ENCODE assay signal across 8 mouse cellular contexts in genomic region chr5:101664423-101664921, GRCm38 (mm10). TPM values are rescaled to one million over a fixed set of nuclear protein-coding genes. Genes with fewer than 3 reads are reported as not detected.
DNase-seq lines count a peak whose midpoint lies in the region; ATAC-seq and TF ChIP-seq lines count a peak whose summit lies in the region.

No protein-coding gene starts in this region.

- no peak overlapping the region for H3K9ac ChIP-seq in kidney, postnatal 0 days (ENCODE audit: low read depth, low read length)
- peak overlapping the region; percentile 66 for H3K9ac ChIP-seq in hindbrain, embryonic 11.5 days (ENCODE audit: low read depth, low read length)
- peak overlapping the region; percentile 72 for H3K9ac ChIP-seq in midbrain, embryonic 11.5 days (ENCODE audit: low read length)

- ATAC-seq in kidney, postnatal 0 days (replicated peaks; ENCODE audit: low FRiP score, low read depth) = no peak
- 0 out of 2 replicates have a peak, but pooled peaks have one; percentile 5 for ATAC-seq in hindbrain, embryonic 11.5 days (ENCODE audit: low FRiP score)
- peak; percentile 17 for ATAC-seq in midbrain, embryonic 11.5 days (ENCODE audit: low FRiP score)

- H3K27me3 ChIP-seq in kidney, postnatal 0 days (ENCODE audit: insufficient read depth, low read length) = peaks cover 93% of the 10 kb centered on the region
- peaks cover 76% of the 10 kb centered on the region for H3K27me3 ChIP-seq in hindbrain, embryonic 11.5 days (ENCODE audit: control insufficient read depth, insufficient read depth, low read length)
- H3K27me3 ChIP-seq in midbrain, embryonic 11.5 days (ENCODE audit: control insufficient read depth, insufficient read depth, low read length) = peaks cover 91% of the 10 kb centered on the region

- no peak for TF ChIP-seq CTCF in kidney, postnatal 0 days (IDR thresholded peaks at IDR 0.05; ENCODE audit: low read depth)

- no peak for DNase-seq in kidney, postnatal 0 days (ENCODE audit: low spot score)
- no peak for DNase-seq in kidney, adult 8-10 months
- DNase-seq in embryo, embryonic 11 days = peak; percentile 73
- peak; percentile 73 for DNase-seq in hindbrain, embryonic 11.5 days (ENCODE audit: low spot score)
- peak; percentile 95 for DNase-seq in midbrain, embryonic 11.5 days (ENCODE audit: low spot score, missing footprints)
- DNase-seq in left cerebral cortex, adult 8-10 months (ENCODE audit: low spot score in 2 of 2) = no peak
- DNase-seq in T-cell, adult 2 months (ENCODE audit: low spot score) = no peak
- DNase-seq in urinary bladder, postnatal 25 days (ENCODE audit: low spot score) = no peak

- no peaks in the 10 kb centered on the region for H3K36me3 ChIP-seq in kidney, postnatal 0 days (ENCODE audit: insufficient read depth, low read length)
- H3K36me3 ChIP-seq in hindbrain, embryonic 11.5 days (ENCODE audit: control insufficient read depth, insufficient read depth, low read length) = no peaks in the 10 kb centered on the region
- no peaks in the 10 kb centered on the region for H3K36me3 ChIP-seq in midbrain, embryonic 11.5 days (ENCODE audit: control insufficient read depth, insufficient read depth, low read length)

- peaks cover 19% of the 10 kb centered on the region for H3K4me1 ChIP-seq in kidney, postnatal 0 days (replicated peaks; ENCODE audit: insufficient read depth, low read length)
- peaks cover 11% of the 10 kb centered on the region for H3K4me1 ChIP-seq in hindbrain, embryonic 11.5 days (replicated peaks; ENCODE audit: control insufficient read depth, insufficient read depth, low read length)
- H3K4me1 ChIP-seq in midbrain, embryonic 11.5 days (ENCODE audit: control insufficient read depth, insufficient read depth, low read length) = peaks cover 24% of the 10 kb centered on the region

- H3K4me2 ChIP-seq in kidney, postnatal 0 days (ENCODE audit: low read length) = peak overlapping the region; percentile 65
- peak overlapping the region; percentile 49 for H3K4me2 ChIP-seq in hindbrain, embryonic 11.5 days (replicated peaks; ENCODE audit: low read depth, low read length)
- H3K4me2 ChIP-seq in midbrain, embryonic 11.5 days = peak overlapping the region; percentile 56

- no peak overlapping the region for H3K27ac ChIP-seq in kidney, postnatal 0 days
- H3K27ac ChIP-seq in hindbrain, embryonic 11.5 days (ENCODE audit: low read depth, low read length) = peak overlapping the region; percentile 82
- H3K27ac ChIP-seq in midbrain, embryonic 11.5 days (ENCODE audit: low read depth, low read length) = peak overlapping the region; percentile 75

- H3K4me3 ChIP-seq in kidney, postnatal 0 days (replicated peaks; ENCODE audit: low read depth, low read length) = peak overlapping the region; percentile 36
- H3K4me3 ChIP-seq in hindbrain, embryonic 11.5 days (ENCODE audit: low read depth, low read length) = peak overlapping the region; percentile 54
- peak overlapping the region; percentile 53 for H3K4me3 ChIP-seq in midbrain, embryonic 11.5 days (ENCODE audit: low read depth, low read length)

- under 1% methylated on average over 64 of the region's 64 CpGs for WGBS in kidney, postnatal 0 days
- WGBS in hindbrain, embryonic 11.5 days = under 1% methylated on average over 63 of the region's 64 CpGs
- WGBS in midbrain, embryonic 11.5 days = under 1% methylated on average over 64 of the region's 64 CpGs

- H3K9me3 ChIP-seq in kidney, postnatal 0 days (replicated peaks; ENCODE audit: low read length) = no peaks in the 10 kb centered on the region
- H3K9me3 ChIP-seq in hindbrain, embryonic 11.5 days (ENCODE audit: control insufficient read depth, low read length) = no peaks in the 10 kb centered on the region
- no peaks in the 10 kb centered on the region for H3K9me3 ChIP-seq in midbrain, embryonic 11.5 days (ENCODE audit: control insufficient read depth, low read length)

RNA-seq across cellular contexts. Expression of gene Nkx6-1, which starts 0.3 kb away (rescaled TPM):
- polyA plus RNA-seq in kidney, postnatal 0 days (2015; fragmentation: Nextera tagmentation; extraction: Ambion mirVana) = 0.51 and 0.52 TPM in 2 replicates
- 9.8 and 14.7 TPM in 2 replicates for polyA plus RNA-seq in hindbrain, embryonic 11.5 days (2014; fragmentation: Nextera tagmentation; extraction: Ambion mirVana)
- polyA plus RNA-seq in midbrain, embryonic 11.5 days (2014; fragmentation: Nextera tagmentation; extraction: Ambion mirVana) = 9.3 and 10.5 TPM in 2 replicates
- under 1 TPM in 3 of 4 experiments, not detected in 1; 0.11 to 0.33 (median 0.27) TPM for total RNA-seq in left cerebral cortex, adult 8-10 months (2022)

Comparison
In these comparisons a context has a peak if more than half of its experiments do, and no peak if none do; other contexts are left out.
1. DNase-seq: peak in embryo, embryonic 11 days (single experiment), hindbrain, embryonic 11.5 days (single experiment) and midbrain, embryonic 11.5 days (single experiment); none in kidney, postnatal 0 days (single experiment), kidney, adult 8-10 months (0 of 2), left cerebral cortex, adult 8-10 months (0 of 2), T-cell, adult 2 months (single experiment) and urinary bladder, postnatal 25 days (single experiment).
2. Peak in every context shown above with its lines, with median percentiles within 50 percentile points of each other: H3K4me2 ChIP-seq and H3K4me3 ChIP-seq.